Mouse (Mus musculus) CH12.LX (cell line): ENCODE measurements around the gene Rnf126.

Experiments used
- CTCF ChIP-seq, 2 experiments: IDR thresholded peaks in 1 of 2; conservative IDR thresholded peaks in 1 of 2; 2 replicates each; pipeline ENCODE4 v1.5.1; 2011 to 2012; ENCODE audit warnings: low read depth in 2 of 2, low read length in 2 of 2, improper control_type of control experiment in 1 of 2, inconsistent platforms in 1 of 2, mild to moderate bottlenecking in 1 of 2, moderate library complexity in 1 of 2
- HCFC1 ChIP-seq: IDR thresholded peaks from 2 replicates; pipeline ENCODE4 v1.6.1; 2012; ENCODE audit warnings: low read depth, mild to moderate bottlenecking, inconsistent platforms, low read length, improper control_type of control experiment
- POLR2A ChIP-seq: IDR thresholded peaks from 2 replicates; pipeline ENCODE4 v1.6.1; 2011; ENCODE audit warnings: low read depth, mild to moderate bottlenecking, improper control_type of control experiment, low read length

GRCm38 (mm10) chr10:79792339-79793040 lies 25.7 kb upstream of the Rnf126 start:
- no peak for TF ChIP-seq CTCF (conservative IDR thresholded peaks at IDR 0.05 in 1 of 2, IDR thresholded peaks at IDR 0.05 in 1 of 2; ENCODE audit: low read depth in 2 of 2, low read length in 2 of 2)
- no peak for TF ChIP-seq POLR2A
- TF ChIP-seq HCFC1: no peak
